Mouse (Mus musculus) CH12.LX (cell line): ENCODE data around the gene Mrps12.

Experiments
- CHD1 ChIP-seq: IDR thresholded peaks from 2 replicates; pipeline ENCODE4 v1.6.1; 2012; ENCODE audit warnings: low read depth, low read length, improper control_type of control experiment, inconsistent platforms
- CTCF ChIP-seq, 2 experiments: IDR thresholded peaks in 1 of 2; conservative IDR thresholded peaks in 1 of 2; 2 replicates each; pipeline ENCODE4 v1.5.1; 2011 to 2012; ENCODE audit warnings: low read depth in 2 of 2, low read length in 2 of 2, improper control_type of control experiment in 1 of 2, inconsistent platforms in 1 of 2, mild to moderate bottlenecking in 1 of 2, moderate library complexity in 1 of 2
- ELF1 ChIP-seq: IDR thresholded peaks from 2 replicates; pipeline ENCODE4 v1.6.1; 2014; ENCODE audit warnings: low read depth, mild to moderate bottlenecking, inconsistent platforms, low read length, improper control_type of control experiment
- MEF2A ChIP-seq: IDR thresholded peaks from 2 replicates; pipeline ENCODE4 v1.6.1; 2014; ENCODE audit warnings: low read depth, mild to moderate bottlenecking, inconsistent platforms, low read length, improper control_type of control experiment, borderline replicate concordance
- MXI1 ChIP-seq: IDR thresholded peaks from 2 replicates; pipeline ENCODE4 v1.6.1; 2011; ENCODE audit warnings: mild to moderate bottlenecking, low read depth, low read length, improper control_type of control experiment
- POLR2A ChIP-seq: IDR thresholded peaks from 2 replicates; pipeline ENCODE4 v1.6.1; 2011; ENCODE audit warnings: low read depth, mild to moderate bottlenecking, improper control_type of control experiment, low read length
- TBP ChIP-seq: conservative IDR thresholded peaks from 2 replicates; pipeline ENCODE4 v1.6.1; 2011; ENCODE audit warnings: low read depth, low read length, improper control_type of control experiment
- USF1 ChIP-seq: IDR thresholded peaks from 2 replicates; pipeline ENCODE4 v1.6.1; 2014; ENCODE audit warnings: low read depth, mild to moderate bottlenecking, inconsistent platforms, low read length, improper control_type of control experiment

DNA sequence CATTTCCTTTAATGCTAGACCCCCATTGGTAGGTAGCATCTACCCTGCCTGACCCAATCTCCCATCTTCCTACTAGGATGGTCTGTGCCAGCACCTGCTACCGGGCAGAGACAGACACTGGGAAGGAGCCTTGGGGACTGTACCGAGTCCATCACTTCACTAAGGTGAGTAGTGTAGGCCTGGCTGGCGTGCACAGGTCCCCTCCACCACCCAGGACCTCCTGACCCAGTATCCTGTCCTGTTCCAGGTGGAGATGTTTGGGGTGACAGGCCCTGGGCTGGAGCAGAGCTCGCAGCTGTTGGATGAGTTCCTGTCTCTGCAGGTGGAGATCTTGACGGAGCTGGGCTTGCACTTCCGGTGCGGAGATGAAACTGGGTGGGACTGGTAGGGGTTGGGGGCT is 8.3 kb upstream of the Mrps12 start:
- TF ChIP-seq CTCF (conservative IDR thresholded peaks at IDR 0.05 in 1 of 2, IDR thresholded peaks at IDR 0.05 in 1 of 2; ENCODE audit: low read depth in 2 of 2, low read length in 2 of 2) (no peak), TBP (no peak), POLR2A (no peak), USF1 (no peak), MXI1 (no peak), ELF1 (no peak), MEF2A (no peak), CHD1 (no peak)
